Mouse (Mus musculus) kidney, postnatal 14 days (tissue): ENCODE data around the gene Gdpgp1.

Experiments
- DNase-seq: peaks from one replicate; pipeline ENCODE4 v3.0.0; 2022; ENCODE audit warnings: mixed read lengths

Gdpgp1 gene

DNA sequence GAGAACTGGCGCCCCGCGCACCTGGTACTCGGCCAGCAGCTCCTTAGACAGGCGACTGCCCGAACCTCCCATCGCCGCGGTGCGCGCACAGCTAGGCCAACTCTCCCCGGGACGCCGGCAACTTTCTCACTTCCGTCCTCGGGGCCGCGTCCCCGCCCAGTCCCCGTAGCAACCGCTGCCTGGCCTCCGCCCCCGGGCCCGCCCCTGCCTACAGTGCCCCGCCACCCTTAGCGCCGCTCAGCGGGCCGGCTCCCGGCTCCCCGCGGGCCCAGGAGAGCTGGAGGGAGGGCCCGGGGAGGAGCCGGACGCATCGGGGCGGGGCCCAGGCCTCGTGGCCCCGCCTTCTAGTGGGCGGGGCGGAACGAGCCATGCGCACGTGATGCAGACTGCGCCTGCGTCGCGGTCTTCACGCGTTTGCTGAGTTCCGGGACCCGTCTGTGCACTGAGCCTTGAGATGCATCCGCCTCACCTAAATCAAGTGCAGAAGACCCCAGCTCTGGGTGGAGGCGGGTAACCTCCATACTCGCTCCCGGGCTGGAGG lies at the start of gene Gdpgp1, which contains the start of gene Cib1:
Gdpgp1 (plus strand) TSS at position 377 of the 541 bp plus-strand sequence.
Cib1 (minus strand) TSS at position 325 of the 541 bp plus-strand sequence.
- peak; percentile 99 for DNase-seq

GRCm38 (mm10) chr7:80183466-80183865 lies 49.2 kb upstream of the Gdpgp1 start:
- DNase-seq: no peak

DNA sequence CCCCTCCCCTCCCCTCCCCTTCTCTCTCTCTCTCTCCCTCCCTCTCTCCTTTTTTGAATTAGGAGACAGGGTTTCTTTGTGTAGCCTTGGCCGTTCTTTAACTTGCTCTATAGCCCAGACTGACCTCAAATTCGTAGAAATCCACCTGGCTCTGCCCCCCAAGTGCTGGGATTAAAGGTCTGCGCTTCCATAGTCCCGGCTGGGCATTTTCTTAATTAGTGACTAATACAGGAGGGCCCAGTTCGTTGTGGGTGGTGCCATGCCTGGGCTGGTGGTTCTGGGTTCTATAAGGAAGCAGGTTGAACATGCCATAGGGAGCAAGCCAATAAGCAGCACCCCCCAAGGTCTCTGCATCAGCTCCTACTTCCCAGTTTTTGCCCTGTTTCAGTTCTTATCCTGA lies 48.7 kb upstream of the Gdpgp1 start:
- DNase-seq: peak; percentile 55

GRCm38 (mm10) chr7:80184551-80184950 lies 48.1 kb upstream of the Gdpgp1 start:
- no peak for DNase-seq

DNA sequence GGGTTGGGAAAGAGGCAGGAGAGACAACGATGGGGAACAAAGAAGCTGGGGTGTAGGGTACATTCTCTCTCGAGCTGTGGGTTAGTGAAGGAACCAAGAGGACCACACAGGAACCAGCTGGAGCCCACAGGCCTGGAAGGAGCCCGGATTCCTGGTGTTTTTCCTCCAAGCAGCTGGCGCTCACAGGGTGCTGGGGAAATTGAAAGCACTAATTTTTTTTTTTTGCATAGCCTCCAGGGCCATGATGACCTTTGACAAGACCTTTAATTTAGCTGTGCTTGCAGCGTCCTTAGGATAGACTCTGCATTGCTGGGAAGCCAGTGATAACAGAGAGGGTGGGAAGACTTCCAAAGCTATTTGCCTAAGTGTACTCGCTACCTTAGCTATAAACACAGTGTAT lies 47.7 kb upstream of the Gdpgp1 start:
- DNase-seq: no peak

DNA sequence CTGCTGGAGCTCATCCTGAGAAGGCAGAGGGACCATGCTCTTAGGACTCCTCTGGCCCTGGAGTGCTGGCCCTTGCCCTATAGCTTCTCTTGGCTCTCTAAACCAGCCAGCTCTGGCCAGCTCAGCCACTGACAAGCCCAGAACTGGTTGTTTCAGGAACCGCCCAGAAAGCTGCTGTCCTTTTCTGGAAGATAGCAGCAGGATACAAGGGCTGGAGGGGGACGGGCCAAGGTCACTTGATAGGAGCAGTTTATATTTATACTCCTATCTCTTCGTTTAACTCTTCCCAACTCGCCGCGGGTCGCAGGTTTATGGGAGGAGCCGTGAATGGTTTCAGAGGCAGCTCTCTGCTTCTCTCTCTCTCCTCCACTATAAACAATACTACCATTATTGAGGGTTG lies 46.6 kb upstream of the Gdpgp1 start:
- DNase-seq: peak; percentile 87

- peak; percentile 94 for DNase-seq
These were observed 46.0 kb upstream of the Gdpgp1 start, which contains the start of gene Sema4b for GRCm38 (mm10) chr7:80186531-80187296. Sema4b (plus strand) TSS chr7:80186841.

- DNase-seq: no peak
These were observed 45.2 kb upstream of the Gdpgp1 start for GRCm38 (mm10) chr7:80187501-80187900.

DNA sequence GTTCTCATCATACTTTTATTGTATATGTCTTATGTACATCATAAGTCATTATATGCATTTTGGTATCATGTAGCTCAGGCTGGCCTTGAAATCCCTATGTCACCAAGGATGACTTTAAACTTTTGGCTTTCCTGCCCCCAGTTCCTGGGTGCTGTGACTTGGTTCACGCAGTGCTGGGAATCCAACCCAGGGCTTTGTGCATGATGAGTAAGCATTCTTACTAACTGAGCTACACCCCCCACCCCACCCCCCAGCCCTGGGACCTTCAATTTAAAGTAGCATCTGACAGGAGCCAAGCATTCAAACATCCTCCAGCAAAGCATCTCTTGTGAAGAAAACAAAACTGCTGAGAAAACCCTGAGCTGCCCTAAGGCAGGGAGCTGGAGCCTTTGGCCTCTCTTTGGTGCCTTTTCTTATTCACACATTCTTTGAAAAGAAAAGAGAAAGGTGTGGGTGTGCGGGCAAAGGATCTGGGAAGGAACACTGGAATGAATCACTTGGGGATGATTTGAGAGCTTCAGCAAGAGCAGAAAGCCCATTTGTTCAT lies 44.0 kb upstream of the Gdpgp1 start:
- no peak for DNase-seq

- DNase-seq: no peak
These were observed 43.3 kb upstream of the Gdpgp1 start for GRCm38 (mm10) chr7:80189147-80189933.

- DNase-seq: peak; percentile 76
These were observed 41.2 kb upstream of the Gdpgp1 start for GRCm38 (mm10) chr7:80191455-80191854.

GRCm38 (mm10) chr7:80192226-80193061 lies 40.2 kb upstream of the Gdpgp1 start:
- peak; percentile 96 for DNase-seq

DNA sequence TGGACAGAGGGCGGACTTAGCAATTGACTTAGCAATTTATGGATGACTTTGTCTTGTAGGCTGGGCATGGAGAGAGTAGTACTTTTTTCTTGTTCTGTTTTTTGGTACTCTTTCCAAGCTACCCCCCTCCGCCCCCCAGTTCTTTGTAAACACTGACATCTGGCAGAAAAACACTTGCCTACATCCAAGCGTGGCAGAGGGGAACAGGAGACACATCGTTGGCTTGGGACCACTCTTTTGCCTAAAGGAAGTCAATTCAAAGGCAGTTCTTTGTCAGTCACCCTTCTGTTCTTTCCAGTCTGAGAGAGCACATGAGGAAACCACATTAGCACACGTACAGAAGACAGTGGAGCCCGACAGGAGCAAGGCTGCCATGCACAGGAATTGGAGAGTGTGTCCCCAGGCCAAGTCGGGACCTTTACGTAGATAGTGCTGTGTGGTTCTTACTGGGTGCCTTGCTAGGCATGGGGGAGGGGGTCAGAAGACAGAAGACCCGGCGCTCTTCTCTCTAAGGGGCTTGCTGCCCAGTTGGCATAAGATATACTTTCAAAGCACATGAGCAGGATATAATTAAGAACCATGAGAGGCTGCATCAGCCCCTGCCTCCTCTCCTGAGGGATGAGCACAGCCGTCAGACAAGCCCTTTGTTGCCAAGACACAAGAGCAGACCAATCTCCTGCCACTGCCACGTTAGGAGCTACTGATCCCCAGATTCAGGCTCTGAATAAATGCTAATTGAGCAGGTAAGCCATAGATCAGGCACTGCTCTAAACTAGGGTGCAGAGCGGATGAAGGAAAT lies 38.5 kb upstream of the Gdpgp1 start:
- no peak for DNase-seq

- no peak for DNase-seq
These were observed 37.5 kb upstream of the Gdpgp1 start for GRCm38 (mm10) chr7:80195146-80195545.

- DNase-seq: no peak
These were observed 36.9 kb upstream of the Gdpgp1 start for GRCm38 (mm10) chr7:80195576-80196263.

- DNase-seq: no peak
These were observed 35.3 kb upstream of the Gdpgp1 start for GRCm38 (mm10) chr7:80197371-80197770.

DNA sequence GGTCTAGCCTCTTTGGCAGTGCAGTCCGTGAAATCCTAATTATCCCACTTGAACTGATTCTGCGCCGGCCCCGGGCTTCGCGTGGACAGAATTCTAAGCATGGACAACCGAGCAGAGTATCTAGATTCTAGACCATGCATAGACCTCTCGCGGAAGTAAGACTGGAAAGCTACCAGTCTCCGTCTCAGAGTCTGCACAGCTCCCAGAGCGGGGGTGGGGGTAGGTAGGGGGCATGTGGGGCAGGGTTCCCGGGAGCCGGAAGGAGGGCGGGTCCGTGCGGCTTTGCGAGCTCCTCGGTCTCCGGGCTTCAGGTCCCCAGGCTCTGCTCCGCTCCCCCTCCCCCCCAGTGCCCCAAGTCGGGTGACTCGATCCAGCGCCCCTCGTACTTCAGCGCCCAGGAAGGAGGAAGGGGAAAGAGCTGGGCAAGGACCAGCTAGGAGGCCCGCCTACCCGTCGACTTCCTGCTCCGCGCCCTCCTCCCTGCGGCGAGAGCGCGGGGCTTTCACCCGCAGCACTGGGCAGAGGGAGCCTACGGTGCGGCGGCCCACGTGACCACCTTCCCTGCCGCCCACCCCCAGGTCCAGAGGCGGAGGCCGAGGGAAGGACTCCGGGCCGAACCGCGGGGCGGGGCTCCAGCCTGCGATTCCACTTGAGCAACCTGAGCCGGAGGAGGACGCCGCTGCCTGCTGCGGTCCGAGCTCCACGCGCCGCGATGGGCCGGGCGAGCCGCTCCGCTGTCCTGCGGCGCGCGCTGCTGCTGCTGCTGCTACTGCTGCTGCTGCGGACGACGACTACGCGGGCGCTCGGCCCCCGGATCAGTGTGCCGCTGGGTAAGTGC lies 34.5 kb upstream of the Gdpgp1 start:
- DNase-seq: peak; percentile 90

GRCm38 (mm10) chr7:80198863-80199262 lies 33.8 kb upstream of the Gdpgp1 start:
- no peak for DNase-seq

DNA sequence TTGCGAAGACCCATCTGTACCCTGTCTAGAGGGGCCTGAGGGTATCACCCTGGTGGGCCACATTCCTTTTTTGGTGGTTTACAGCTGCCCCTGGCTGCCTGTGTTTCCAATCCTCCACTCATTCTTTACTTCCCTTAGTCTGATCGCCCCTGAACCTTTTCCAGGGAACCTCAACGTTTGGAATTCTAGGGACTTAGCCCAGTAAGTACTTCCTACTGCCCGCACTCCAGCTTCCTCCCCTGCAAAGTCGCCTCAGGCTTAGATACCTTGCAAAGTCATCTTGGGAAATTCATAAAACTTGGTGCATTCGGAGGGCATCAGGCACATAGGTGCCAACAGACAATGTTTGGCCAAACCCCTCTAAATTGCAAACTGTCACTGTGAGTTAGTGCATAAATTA lies 33.4 kb upstream of the Gdpgp1 start:
- no peak for DNase-seq
